Mouse (Mus musculus) layer of hippocampus, postnatal 10 days (tissue): ENCODE data around the gene Rab3il1. TPM values are rescaled to one million over a fixed set of nuclear protein-coding genes. Genes with fewer than 3 reads are reported as not detected.

Source experiments
- total RNA-seq, 2 experiments: library from RNA; stranded (reverse); gene quantifications; 2 replicates each; pipeline ENCODE4 v1.2.3; 2021

The Rab3il1 gene
- total RNA-seq, 2 experiments from 2014 or later: 13.9 to 14.5 TPM

Other genes with a start within 250 kb of the Rab3il1 start
- not detected for gene Scgb2a2, start 154.1 kb upstream of the Rab3il1 start, total RNA-seq
- 10 to 100 TPM; 16.1 to 25.7 TPM for gene Incenp, start 102.1 kb upstream of the Rab3il1 start, total RNA-seq
- gene Fth1, start 21.1 kb upstream of the Rab3il1 start, total RNA-seq: 1,000 to 10,000 TPM; 2,066 to 2,109 TPM
- 1 to 10 TPM; 1.9 to 3.0 TPM for gene Best1, start within 50 bp of the Rab3il1 start, total RNA-seq
- gene Fads3, start 39.9 kb downstream of the Rab3il1 start, total RNA-seq: 10 to 100 TPM; 49.1 to 54.6 TPM
- 100 to 1,000 TPM; 276 to 282 TPM for gene Fads2, start 100.1 kb downstream of the Rab3il1 start, total RNA-seq
- gene Fads1, start 181.2 kb downstream of the Rab3il1 start, total RNA-seq: 100 to 1,000 TPM; 180 to 185 TPM
- 100 to 1,000 TPM in 1 of 2 experiments, 10 to 100 TPM in 1; 90.7 to 113 TPM for gene Tmem258, start 202.3 kb downstream of the Rab3il1 start, total RNA-seq
- gene Fen1, start 202.5 kb downstream of the Rab3il1 start, total RNA-seq: 10 to 100 TPM; 10.4 to 12.5 TPM
- 1 to 10 TPM; 8.0 to 9.5 TPM for gene Myrf, start 239.1 kb downstream of the Rab3il1 start, total RNA-seq